Mouse (Mus musculus) thymus, postnatal 14 days (tissue): ENCODE measurements around the gene Sptlc2.
"Not testable (repeated sequence)": the region's sequence is repeated elsewhere in the genome, so short reads cannot be mapped to it uniquely, and the experiment has no call there.

Experiments
- DNase-seq: peaks from one replicate; pipeline ENCODE4 v3.0.0; 2021

Sptlc2 gene

GRCm38 (mm10) chr12:87328025-87328424, 60.1 kb downstream of the Sptlc2 start:
- DNase-seq, result no peak

GRCm38 (mm10) chr12:87327610-87328009, 60.5 kb downstream of the Sptlc2 start:
- no peak for DNase-seq

GRCm38 (mm10) chr12:87325452-87325851, 62.7 kb downstream of the Sptlc2 start:
- DNase-seq, result no peak

- DNase-seq, result no peak
These were observed 68.9 kb downstream of the Sptlc2 start for GRCm38 (mm10) chr12:87319229-87319628.

- DNase-seq, result no peak
These were observed 70.2 kb downstream of the Sptlc2 start for GRCm38 (mm10) chr12:87317951-87318350.

GRCm38 (mm10) chr12:87313098-87313497, 75.1 kb downstream of the Sptlc2 start:
- no peak for DNase-seq

GRCm38 (mm10) chr12:87306584-87306844, 81.6 kb downstream of the Sptlc2 start:
- DNase-seq, result not testable (repeated sequence)

GRCm38 (mm10) chr12:87305767-87306583, 82.2 kb downstream of the Sptlc2 start:
- no peak for DNase-seq

GRCm38 (mm10) chr12:87301189-87301588, 87.0 kb downstream of the Sptlc2 start:
- DNase-seq, result no peak

GRCm38 (mm10) chr12:87300441-87300690, 87.8 kb downstream of the Sptlc2 start:
- no peak for DNase-seq

- peak; percentile 9 for DNase-seq
These were observed 88.3 kb downstream of the Sptlc2 start, which contains the start of gene Ism2 for GRCm38 (mm10) chr12:87299657-87300440. Gene Ism2 (minus strand): TSS chr12:87299705.

GRCm38 (mm10) chr12:87299037-87299656, 89.0 kb downstream of the Sptlc2 start:
- DNase-seq, result peak; percentile 6

- no peak for DNase-seq
These were observed 94.2 kb downstream of the Sptlc2 start for GRCm38 (mm10) chr12:87293934-87294333.

- DNase-seq, result no peak
These were observed 99.1 kb downstream of the Sptlc2 start for GRCm38 (mm10) chr12:87289100-87289499.

GRCm38 (mm10) chr12:87284726-87285125, 103.4 kb downstream of the Sptlc2 start:
- no peak for DNase-seq

- DNase-seq, result no peak
These were observed 103.9 kb downstream of the Sptlc2 start for GRCm38 (mm10) chr12:87284268-87284667.

- no peak for DNase-seq
These were observed 104.4 kb downstream of the Sptlc2 start for GRCm38 (mm10) chr12:87283706-87284105.

GRCm38 (mm10) chr12:87282743-87283142, 105.4 kb downstream of the Sptlc2 start:
- DNase-seq, result no peak

GRCm38 (mm10) chr12:87281766-87282165, 106.4 kb downstream of the Sptlc2 start:
- DNase-seq, result no peak

GRCm38 (mm10) chr12:87279879-87280278, 108.3 kb downstream of the Sptlc2 start:
- no peak for DNase-seq

- DNase-seq, result no peak
These were observed 108.8 kb downstream of the Sptlc2 start for GRCm38 (mm10) chr12:87279350-87279749.

- DNase-seq, result no peak
These were observed 109.9 kb downstream of the Sptlc2 start for GRCm38 (mm10) chr12:87278118-87278730.

GRCm38 (mm10) chr12:87277251-87277650, 110.9 kb downstream of the Sptlc2 start:
- not testable (repeated sequence) for DNase-seq
